Mouse (Mus musculus) telencephalon, adult 2 months (tissue): Measurements from ENCODE around the gene Kcnq1.

ENCODE experiments used
- DNase-seq: peaks from one replicate; pipeline ENCODE4 v3.0.0-alpha.2; 2011; ENCODE audit warnings: low read depth, low spot score

The Kcnq1 gene

GRCm38 (mm10) chr7:143275030-143275429 is 168.9 kb downstream of the Kcnq1 start:
- DNase-seq: no peak

GRCm38 (mm10) chr7:143283625-143284024 is 177.5 kb downstream of the Kcnq1 start:
- DNase-seq: no peak

GRCm38 (mm10) chr7:143284866-143285265 is 178.7 kb downstream of the Kcnq1 start:
- DNase-seq: no peak

GRCm38 (mm10) chr7:143285440-143285839 is 179.3 kb downstream of the Kcnq1 start:
- DNase-seq: no peak

GRCm38 (mm10) chr7:143286532-143287290 is 180.5 kb downstream of the Kcnq1 start:
- no peak for DNase-seq

GRCm38 (mm10) chr7:143288135-143288534 is 182.0 kb downstream of the Kcnq1 start:
- no peak for DNase-seq

- DNase-seq: no peak
Observed at GRCm38 (mm10) chr7:143289082-143289849, 183.1 kb downstream of the Kcnq1 start.

GRCm38 (mm10) chr7:143294690-143295355 is 188.7 kb downstream of the Kcnq1 start:
- no peak for DNase-seq

GRCm38 (mm10) chr7:143295356-143296000 is 189.3 kb downstream of the Kcnq1 start:
- DNase-seq: no peak

GRCm38 (mm10) chr7:143296001-143296379 is 189.8 kb downstream of the Kcnq1 start:
- DNase-seq: no peak

- DNase-seq: peak; percentile 96
Observed at GRCm38 (mm10) chr7:143296384-143296801, 190.2 kb downstream of the Kcnq1 start.

GRCm38 (mm10) chr7:143300037-143300436 is 193.9 kb downstream of the Kcnq1 start:
- no peak for DNase-seq

- DNase-seq: no peak
Observed at GRCm38 (mm10) chr7:143300681-143301080, 194.5 kb downstream of the Kcnq1 start.

GRCm38 (mm10) chr7:143302156-143302555 is 196.0 kb downstream of the Kcnq1 start:
- no peak for DNase-seq

- peak; percentile 81 for DNase-seq
Observed at GRCm38 (mm10) chr7:143302593-143303238, 196.6 kb downstream of the Kcnq1 start.

- DNase-seq: no peak
Observed at GRCm38 (mm10) chr7:143303557-143303956, 197.4 kb downstream of the Kcnq1 start.

GRCm38 (mm10) chr7:143305808-143306207 is 199.6 kb downstream of the Kcnq1 start:
- no peak for DNase-seq

- no peak for DNase-seq
Observed at GRCm38 (mm10) chr7:143308001-143308400, 201.8 kb downstream of the Kcnq1 start.

GRCm38 (mm10) chr7:143310311-143310710 is 204.1 kb downstream of the Kcnq1 start:
- DNase-seq: no peak

- no peak for DNase-seq
Observed at GRCm38 (mm10) chr7:143310847-143311246, 204.7 kb downstream of the Kcnq1 start.

GRCm38 (mm10) chr7:143311471-143311870 is 205.3 kb downstream of the Kcnq1 start:
- no peak for DNase-seq
